1 mouse cellular context compared by ENCODE assay signal in the genomic region with DNA sequence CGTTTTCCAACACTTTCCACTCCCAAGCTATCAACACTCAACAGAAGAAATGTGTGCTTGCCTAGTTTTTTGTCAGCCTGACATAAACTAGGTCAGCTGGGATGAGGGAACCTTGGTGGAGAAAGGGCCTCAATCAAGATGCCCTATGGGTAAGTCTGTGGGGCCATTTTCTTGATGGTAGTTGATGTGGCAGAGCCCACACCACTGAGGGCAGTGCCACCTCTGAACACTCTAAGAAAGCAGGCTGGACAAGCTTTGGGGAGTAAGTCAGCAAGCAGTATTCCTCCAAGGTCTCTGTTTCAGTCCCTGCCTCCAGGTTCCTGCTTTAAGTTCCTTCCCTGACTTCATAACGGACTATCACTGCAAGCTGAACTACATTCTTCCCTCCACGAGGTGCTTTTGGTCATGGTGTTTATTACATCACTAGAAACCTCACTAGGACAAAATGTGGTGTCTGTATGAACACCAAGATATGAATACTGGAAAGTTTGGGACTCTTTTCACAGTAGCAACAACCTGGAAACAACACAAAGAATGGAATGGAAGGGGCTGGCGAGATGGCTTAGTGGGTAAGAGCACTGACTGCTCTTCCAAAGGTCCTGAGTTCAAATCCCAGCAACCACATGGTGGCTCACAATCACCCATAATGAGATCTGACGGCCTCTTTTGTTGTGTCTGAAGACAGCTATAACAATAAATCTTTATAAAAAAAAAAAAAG.
A peak's percentile ranks its signal among the peaks of the same experiment; 100 is the strongest.
TF ChIP-seq lines count a peak whose summit lies in the region.

No protein-coding gene starts in this region.

TF ChIP-seq in CH12.LX, 34 proteins besides CTCF, POLR2A, EP300 and RAD21:
- TF ChIP-seq MAZ (IDR thresholded peaks at IDR 0.05; ENCODE audit: low read depth, low read length) = no peak
- 0 out of 2 replicates have a peak, but pooled peaks have one; percentile 56 for TF ChIP-seq TBP (conservative IDR thresholded peaks at IDR 0.05; ENCODE audit: low read depth, low read length)
- no peak for TF ChIP-seq NELFE (IDR thresholded peaks at IDR 0.05; ENCODE audit: low read depth, low read length)
